Mouse (Mus musculus): ENCODE results near the gene Ins2. TPM values are rescaled to one million over a fixed set of nuclear protein-coding genes. Genes with fewer than 3 reads are reported as not detected.

Ins2 gene
- total RNA-seq, 2 experiments from 2014 or later: not detected

GRCm38 (mm10) chr7:142666109-142666508, 77.1 kb downstream of the Ins2 start:
- intact Hi-C loops (cut with DNase I): no loop called here
- no peak for DNase-seq (ENCODE audit: low spot score in 2 of 2)

DNA sequence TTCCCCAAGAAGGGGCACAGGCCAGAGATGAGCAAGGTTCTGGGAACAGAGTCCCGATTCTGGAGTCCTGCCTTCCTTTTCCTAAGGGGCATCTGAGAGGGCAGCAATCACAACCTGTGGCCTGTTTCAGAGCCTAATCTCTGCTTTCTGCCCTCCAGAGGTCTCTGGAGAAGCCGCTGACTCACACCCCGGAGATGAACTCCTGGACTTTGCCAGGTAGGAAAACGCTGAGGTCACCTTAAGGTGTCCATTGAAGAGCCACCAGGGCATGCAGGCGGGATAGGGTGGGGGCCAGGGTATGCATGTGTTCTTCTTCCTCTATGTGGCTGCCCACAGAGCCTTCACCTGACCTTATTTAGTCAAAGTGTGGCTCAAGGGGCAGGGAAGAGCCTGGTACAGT, 77.8 kb downstream of the Ins2 start:
- intact Hi-C loops (cut with DNase I): no loop called here
- no peak for DNase-seq (ENCODE audit: low spot score in 2 of 2)

- intact Hi-C loops (cut with DNase I): no loop called here
- no peak for DNase-seq (ENCODE audit: low spot score in 2 of 2)
Measured at GRCm38 (mm10) chr7:142664465-142665029, 78.6 kb downstream of the Ins2 start.

- DNase-seq (ENCODE audit: low spot score in 2 of 2): no peak
- intact Hi-C loops (cut with DNase I): no loop called here
Measured at GRCm38 (mm10) chr7:142663931-142664421, 79.2 kb downstream of the Ins2 start.

DNA sequence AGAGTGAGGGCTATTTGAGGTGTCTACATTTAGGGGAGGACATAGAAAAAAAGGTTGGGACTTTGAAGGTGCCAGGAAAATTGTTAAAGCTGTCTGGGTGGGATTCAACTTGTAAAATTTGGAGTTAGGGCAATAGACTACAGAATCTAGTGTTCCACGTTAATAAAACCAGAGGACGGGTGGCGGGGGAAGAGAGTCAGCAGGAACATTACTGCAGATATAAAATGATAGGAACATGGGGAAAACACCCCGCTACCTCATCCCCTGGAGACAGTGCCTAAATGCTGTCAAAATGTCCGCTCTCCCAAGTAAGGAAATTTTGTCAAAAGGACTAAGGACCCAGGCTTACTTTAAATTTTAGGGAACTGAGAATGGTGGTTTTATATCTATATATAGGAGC, 80.0 kb downstream of the Ins2 start:
- no peak for DNase-seq (ENCODE audit: low spot score in 2 of 2)
- intact Hi-C loops (cut with DNase I): no loop called here

GRCm38 (mm10) chr7:142661811-142662210, 81.4 kb downstream of the Ins2 start:
- intact Hi-C loops (cut with DNase I): no loop called here
- DNase-seq (ENCODE audit: low spot score in 2 of 2): no peak

DNA sequence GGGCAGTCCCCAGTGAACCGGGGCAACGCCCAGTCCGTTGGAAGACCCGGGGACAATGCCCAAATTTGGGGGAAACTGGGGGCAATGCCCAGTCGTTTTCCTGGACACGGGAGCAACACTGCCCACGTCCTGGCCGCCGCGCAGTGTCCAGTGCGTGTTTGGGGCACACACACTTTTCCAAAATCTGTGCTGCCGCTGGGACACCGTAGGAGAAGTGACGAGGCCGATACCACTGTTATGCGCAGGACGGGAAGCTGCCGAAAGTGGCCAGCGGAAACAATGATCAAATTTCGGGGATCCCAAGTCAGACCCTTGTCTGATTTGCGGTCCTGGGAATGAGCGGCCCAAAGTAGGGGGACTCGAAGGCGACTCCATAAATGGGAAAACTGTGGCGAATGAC, 82.1 kb downstream of the Ins2 start:
- intact Hi-C loops (cut with DNase I): no loop called here
- no peak for DNase-seq (ENCODE audit: low spot score in 2 of 2)

DNA sequence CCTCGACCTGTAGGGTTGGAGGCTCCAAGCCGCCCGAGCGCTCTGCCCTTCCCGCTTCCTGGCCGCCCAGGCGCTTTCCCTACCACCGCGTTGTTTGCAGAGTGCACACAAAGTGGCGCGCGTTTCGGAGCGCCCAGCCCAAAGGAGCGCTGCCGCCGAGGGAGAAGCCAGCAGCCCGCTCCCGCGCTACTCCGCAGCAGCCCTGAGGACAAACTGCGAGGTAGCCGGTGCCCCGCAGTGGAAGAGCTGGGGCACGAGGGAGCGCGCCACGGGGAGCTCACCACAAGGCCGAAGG, 82.6 kb downstream of the Ins2 start:
- intact Hi-C loops (cut with DNase I): no loop called here
- no peak for DNase-seq (ENCODE audit: low spot score in 2 of 2)

- intact Hi-C loops (cut with DNase I): no loop called here
- no peak for DNase-seq (ENCODE audit: low spot score in 2 of 2)
Measured at GRCm38 (mm10) chr7:142659767-142660650, 83.2 kb downstream of the Ins2 start.

DNA sequence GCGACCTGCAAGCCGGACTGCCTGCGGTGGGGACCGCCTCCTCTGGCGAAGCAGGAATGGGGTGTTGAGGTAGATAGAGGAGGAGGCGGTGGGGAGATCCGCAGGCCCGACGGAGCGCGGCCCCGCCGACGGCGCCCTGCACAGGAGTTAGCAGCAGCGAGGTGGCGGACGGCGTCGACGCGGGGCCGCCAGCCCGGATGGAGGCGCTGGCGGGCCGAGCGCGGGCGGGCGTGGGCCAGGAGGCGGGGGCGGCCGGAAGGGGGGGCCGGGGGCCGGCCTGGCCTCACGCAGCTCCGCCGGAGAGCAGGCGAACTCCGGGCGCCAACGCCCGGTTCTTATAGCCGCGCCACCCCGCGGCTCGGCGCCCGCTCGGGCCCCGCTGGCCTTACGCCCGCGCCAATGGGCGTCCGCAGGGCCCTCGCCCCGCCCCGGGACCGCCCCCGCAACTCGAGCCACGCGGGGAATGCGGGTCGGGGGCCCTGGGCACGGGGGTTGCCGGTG, 84.0 kb downstream of the Ins2 start:
- intact Hi-C loops (cut with DNase I): no loop called here
- no peak for DNase-seq (ENCODE audit: low spot score in 2 of 2)

GRCm38 (mm10) chr7:142658681-142659180, 84.5 kb downstream of the Ins2 start:
- DNase-seq (ENCODE audit: low spot score in 2 of 2): no peak
- intact Hi-C loops (cut with DNase I): no loop called here

DNA sequence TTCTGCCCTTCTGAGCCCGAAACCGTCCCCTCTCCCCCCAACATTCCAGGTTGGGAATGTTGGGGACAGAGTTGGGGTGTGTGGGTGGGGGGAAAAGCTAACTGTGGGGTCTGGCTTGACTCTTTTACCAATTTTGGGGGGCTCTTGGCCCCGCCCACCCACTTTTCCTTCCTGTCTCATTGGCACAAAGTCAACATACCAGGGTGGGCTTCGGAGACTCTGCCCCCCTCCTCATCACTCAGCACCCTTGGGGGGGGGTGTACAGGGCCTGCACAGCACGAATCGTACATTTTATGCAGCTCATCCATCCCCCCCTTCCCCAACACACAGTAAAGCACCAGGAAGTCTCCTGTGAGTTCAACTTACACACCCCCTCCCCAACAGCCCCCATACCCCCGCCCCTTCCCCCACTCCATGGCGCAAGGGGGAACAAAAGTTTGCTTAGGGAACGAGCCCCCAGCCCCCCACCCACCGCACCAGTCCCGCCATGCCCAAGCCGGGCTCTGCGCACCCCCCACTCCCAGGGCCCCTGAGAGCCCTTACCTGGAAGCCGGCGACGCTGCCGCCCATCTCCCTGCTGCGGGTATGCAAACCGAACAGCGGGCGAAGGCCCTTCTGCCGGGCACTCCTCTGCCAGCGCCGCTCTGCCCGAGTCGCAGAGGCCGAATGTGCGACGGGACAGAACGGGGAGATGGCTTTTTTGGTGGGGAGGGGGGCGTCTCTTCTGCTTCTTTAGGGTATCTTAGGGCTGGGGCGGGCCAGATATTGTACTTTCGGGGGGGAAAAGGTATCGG, 85.2 kb downstream of the Ins2 start:
- intact Hi-C loops (cut with DNase I): no loop called here
- no peak for DNase-seq (ENCODE audit: low spot score in 2 of 2)

- no peak for DNase-seq (ENCODE audit: low spot score in 2 of 2)
- intact Hi-C loops (cut with DNase I): no loop called here
Measured at GRCm38 (mm10) chr7:142657341-142657791, 85.8 kb downstream of the Ins2 start.

DNA sequence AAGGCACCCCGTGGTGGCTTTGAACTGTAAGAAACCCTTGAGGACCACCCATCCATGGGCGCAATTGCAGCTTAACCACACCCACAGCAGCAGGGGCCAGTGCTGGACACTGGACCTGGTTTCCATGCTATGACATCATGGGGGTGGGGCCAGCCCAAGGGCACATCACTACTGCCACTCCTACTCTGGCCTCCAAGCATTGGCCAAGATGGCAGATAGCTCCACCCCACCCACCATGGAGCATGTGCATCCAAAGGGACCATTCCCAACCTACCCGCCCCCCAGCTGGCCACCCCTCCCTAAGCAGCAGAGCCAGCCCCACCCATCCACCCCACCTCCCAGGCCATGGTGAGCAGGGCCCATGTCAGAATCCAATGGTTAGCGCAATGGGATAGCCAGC, 87.1 kb downstream of the Ins2 start:
- intact Hi-C loops (cut with DNase I): no loop called here
- DNase-seq (ENCODE audit: low spot score in 2 of 2): no peak

- no peak for DNase-seq (ENCODE audit: low spot score in 2 of 2)
- intact Hi-C loops (cut with DNase I): no loop called here
Measured at GRCm38 (mm10) chr7:142655633-142656032, 87.5 kb downstream of the Ins2 start.

DNA sequence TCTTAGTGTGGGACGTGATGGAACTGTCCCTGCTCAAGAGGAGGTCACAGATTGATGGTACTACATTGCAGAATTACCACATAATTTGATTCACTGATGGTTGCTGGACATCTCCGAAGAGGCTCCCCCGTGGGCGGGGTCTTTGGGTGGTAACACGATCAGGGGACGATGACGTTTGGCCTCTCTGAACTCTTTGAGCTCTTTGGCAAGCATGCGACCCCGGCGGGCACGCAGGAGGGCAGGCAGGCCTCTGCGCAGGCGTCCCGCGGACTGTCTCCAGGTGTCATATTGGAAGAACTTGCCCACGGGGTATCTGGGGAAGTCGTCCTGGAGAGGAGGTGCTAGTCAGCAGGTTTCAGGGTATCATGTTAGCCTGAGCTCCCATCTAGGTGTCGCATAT, 89.5 kb downstream of the Ins2 start:
- DNase-seq (ENCODE audit: low spot score in 2 of 2): no peak
- intact Hi-C loops (cut with DNase I): no loop called here

GRCm38 (mm10) chr7:142646676-142647075, 96.5 kb downstream of the Ins2 start:
- DNase-seq (ENCODE audit: low spot score in 2 of 2): no peak
- intact Hi-C loops (cut with DNase I): no loop called here

DNA sequence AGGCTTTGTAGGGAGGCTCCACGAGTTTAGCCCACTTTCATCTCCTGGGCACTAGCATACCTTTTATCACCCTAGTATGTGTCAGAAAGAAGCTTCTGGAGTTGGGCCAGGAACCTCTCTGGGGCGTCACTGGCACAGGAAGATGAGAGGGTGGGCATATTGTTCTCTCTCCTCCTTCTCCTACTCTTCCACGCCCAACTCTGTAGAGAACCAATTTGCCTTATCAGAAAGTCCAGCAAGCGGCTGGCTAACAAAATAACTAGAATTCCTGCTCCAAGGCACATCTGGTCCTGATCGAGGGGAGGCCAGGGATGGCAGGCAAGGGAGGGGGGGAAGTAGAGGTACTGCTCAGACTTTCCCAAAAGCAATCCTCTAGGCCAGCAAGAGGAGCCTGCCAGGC, 98.1 kb downstream of the Ins2 start:
- DNase-seq (ENCODE audit: low spot score in 2 of 2): no peak
- intact Hi-C loops (cut with DNase I): no loop called here

DNA sequence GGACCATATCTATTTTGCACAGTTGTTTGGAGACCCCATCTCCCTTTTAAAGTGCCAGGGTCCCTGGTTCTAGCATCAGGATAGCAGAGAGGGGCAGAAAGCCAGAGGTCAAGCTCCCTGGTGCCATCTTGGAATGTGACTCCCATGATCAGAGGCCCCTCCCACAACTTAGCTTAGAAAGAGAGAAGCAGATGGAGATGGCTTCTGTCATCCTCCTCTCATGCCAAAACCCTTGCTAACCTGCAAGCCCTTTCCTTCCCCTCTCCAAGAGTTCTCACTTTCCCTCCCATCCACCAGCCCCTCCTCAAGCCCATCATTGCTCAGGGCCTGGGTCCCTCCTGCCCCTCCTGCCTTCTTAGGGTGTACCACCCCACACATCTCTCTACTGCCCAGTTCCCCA, 107.0 kb downstream of the Ins2 start:
- DNase-seq (ENCODE audit: low spot score in 2 of 2): no peak
- intact Hi-C loops (cut with DNase I): no loop called here

DNA sequence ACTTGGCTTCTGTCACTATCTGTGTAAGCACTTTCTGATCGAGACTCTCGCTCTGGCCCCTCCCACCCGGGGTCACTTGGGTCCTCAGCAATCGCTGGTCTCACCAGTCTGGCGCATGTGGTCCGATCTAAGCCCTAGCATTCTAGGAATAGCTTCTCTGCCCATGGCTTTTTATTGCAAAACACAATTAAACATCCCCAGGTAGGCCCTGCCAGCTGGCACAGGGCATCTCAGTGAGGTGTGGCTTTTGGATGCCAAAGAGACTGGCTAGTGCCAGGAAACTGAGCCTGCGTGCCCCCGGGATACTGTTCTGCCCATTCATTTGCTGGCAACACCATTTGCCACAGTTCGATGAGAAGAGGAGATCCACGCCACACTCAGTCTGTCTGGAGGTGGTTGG, 112.5 kb downstream of the Ins2 start:
- no peak for DNase-seq (ENCODE audit: low spot score in 2 of 2)
- intact Hi-C loops (cut with DNase I): no loop called here

All from left cerebral cortex, postnatal 36 days (tissue).